Mouse (Mus musculus) CD8-positive naive resting alpha-beta T cell, adult 57 days (primary cell): ENCODE results near the gene Gm21319. TPM values are rescaled to one million over a fixed set of nuclear protein-coding genes. Genes with fewer than 3 reads are reported as not detected.

Source experiments
- total RNA-seq: library from RNA; stranded (reverse); gene quantifications from one replicate; pipeline ENCODE4 v1.2.4, GENCODE M21; 2023

The Gm21319 gene
- not detected for total RNA-seq

GRCm38 (mm10) chr12:87775655-87776054 lies at the start of gene Gm21319:
Gene Gm21319 (minus strand): TSS chr12:87775755.

GRCm38 (mm10) chr12:87816277-87816676 lies 40.7 kb upstream of the Gm21319 start, which contains the start of gene BB287469:
Gene BB287469 (plus strand): TSS chr12:87816577.

GRCm38 (mm10) chr12:87795212-87795611 lies 19.7 kb upstream of the Gm21319 start, which contains the start of gene Gm21936:
Gene Gm21936 (plus strand): TSS chr12:87795512.

Other genes with a start within 250 kb of the Gm21319 start
- not detected for gene Oog1, start 173.1 kb downstream of the Gm21319 start, total RNA-seq
- not detected for gene Gm4027, start 156.9 kb downstream of the Gm21319 start, total RNA-seq
- not detected for gene Gm16381, start 131.1 kb downstream of the Gm21319 start, total RNA-seq
- gene Gm21936, start 19.8 kb upstream of the Gm21319 start, total RNA-seq = not detected
- not detected for gene BB287469, start 40.8 kb upstream of the Gm21319 start, total RNA-seq
- gene Gm2001, start 66.6 kb upstream of the Gm21319 start, total RNA-seq = not detected
- not detected for gene Gm2016, start 98.3 kb upstream of the Gm21319 start, total RNA-seq
- not detected for gene Gm2022, start 119.6 kb upstream of the Gm21319 start, total RNA-seq
- gene Gm2035, start 144.1 kb upstream of the Gm21319 start, total RNA-seq = not detected
- gene Gm2042, start 178.3 kb upstream of the Gm21319 start, total RNA-seq = not detected
- not detected for gene Gm2075, start 236.1 kb upstream of the Gm21319 start, total RNA-seq
- gene Gm6803, start 243.0 kb upstream of the Gm21319 start, total RNA-seq = not detected